Mouse (Mus musculus) CH12.LX (cell line): Measurements from ENCODE around the gene Bhlhe40. TPM values are rescaled to one million over a fixed set of nuclear protein-coding genes. Genes with fewer than 3 reads are reported as not detected.
A peak's percentile ranks its signal among the peaks of the same experiment; 100 is the strongest.

Experiments used
- DNase-seq: peaks from one replicate; pipeline ENCODE4 v3.0.0-alpha.2; 2013; ENCODE audit errors: extremely low read depth
- H3K27ac ChIP-seq: 2 replicates; pipeline ENCODE4 v1.5.1; 2012; ENCODE audit warnings: low read depth, mild to moderate bottlenecking, control low read depth, moderate library complexity; ENCODE audit not compliant: insufficient read depth
- H3K27me3 ChIP-seq: replicated peaks from 2 replicates; pipeline ENCODE3; 2012; ENCODE audit warnings: inconsistent platforms
- H3K36me3 ChIP-seq, 2 experiments: replicated peaks in 1 of 2; 2 replicates each; pipeline versions ENCODE3 to v1.6.1; 2012; ENCODE audit warnings: inconsistent platforms in 1 of 2, low read length in 1 of 2, mild to moderate bottlenecking in 1 of 2, mixed read lengths in 1 of 2, moderate library complexity in 1 of 2; ENCODE audit not compliant: control insufficient read depth in 1 of 2, insufficient read depth in 1 of 2
- H3K4me1 ChIP-seq, 2 experiments: 2 replicates each; pipeline ENCODE4 v1.6.1; 2012; ENCODE audit warnings: inconsistent platforms in 1 of 2, moderate library complexity in 1 of 2; ENCODE audit not compliant: insufficient read depth in 2 of 2, control insufficient read depth in 1 of 2
- H3K4me2 ChIP-seq: 2 replicates; pipeline ENCODE4 v1.6.1; 2012; ENCODE audit warnings: low read depth, mild to moderate bottlenecking, control low read depth; ENCODE audit not compliant: poor library complexity, insufficient read depth, severe bottlenecking
- H3K4me3 ChIP-seq, 3 experiments: fragments of 150-350 bp in 1 of 3; sonication (generic) in 1 of 3; replicated peaks in 1 of 3; 2 replicates each; pipeline versions ENCODE3 to v1.5.1; 2011 to 2012; ENCODE audit warnings: low read depth in 2 of 3, low read length in 2 of 3, mild to moderate bottlenecking in 2 of 3, moderate library complexity in 2 of 3, control low read depth in 1 of 3, improper control_type of control experiment in 1 of 3, inconsistent platforms in 1 of 3, mixed read lengths in 1 of 3; ENCODE audit not compliant: poor library complexity in 1 of 3
- H3K79me2 ChIP-seq: replicated peaks from 2 replicates; pipeline ENCODE4 v1.6.1; 2012; ENCODE audit warnings: mild to moderate bottlenecking, moderate library complexity; ENCODE audit not compliant: control insufficient read depth, poor library complexity, insufficient read depth, severe bottlenecking; ENCODE audit errors: extremely low read depth
- H3K9ac ChIP-seq: 2 replicates; pipeline ENCODE4 v1.6.1; 2012; ENCODE audit warnings: low read depth, mild to moderate bottlenecking, control low read depth, moderate library complexity; ENCODE audit not compliant: insufficient read depth
- H3K9me3 ChIP-seq: replicated peaks from 2 replicates; pipeline ENCODE3; 2012; ENCODE audit warnings: low read length, inconsistent platforms, mixed read lengths
- BHLHE40 ChIP-seq: IDR thresholded peaks from 2 replicates; pipeline ENCODE4 v1.6.1; 2011; ENCODE audit warnings: mild to moderate bottlenecking, low read depth, low read length, improper control_type of control experiment
- CHD2 ChIP-seq: IDR thresholded peaks from 2 replicates; pipeline ENCODE4 v1.6.1; 2011; ENCODE audit warnings: low read length, improper control_type of control experiment
- CTCF ChIP-seq, 2 experiments: IDR thresholded peaks in 1 of 2; conservative IDR thresholded peaks in 1 of 2; 2 replicates each; pipeline ENCODE4 v1.5.1; 2011 to 2012; ENCODE audit warnings: low read depth in 2 of 2, low read length in 2 of 2, improper control_type of control experiment in 1 of 2, inconsistent platforms in 1 of 2, mild to moderate bottlenecking in 1 of 2, moderate library complexity in 1 of 2
- E2F4 ChIP-seq: IDR thresholded peaks from 2 replicates; pipeline ENCODE4 v1.6.1; 2011; ENCODE audit warnings: low read depth, low read length, improper control_type of control experiment; ENCODE audit not compliant: insufficient replicate concordance
- ELF1 ChIP-seq: IDR thresholded peaks from 2 replicates; pipeline ENCODE4 v1.6.1; 2014; ENCODE audit warnings: low read depth, mild to moderate bottlenecking, inconsistent platforms, low read length, improper control_type of control experiment
- ETS1 ChIP-seq: conservative IDR thresholded peaks from 2 replicates; pipeline ENCODE4 v1.6.1; 2012; ENCODE audit warnings: low read depth, mild to moderate bottlenecking, inconsistent platforms, low read length, improper control_type of control experiment, moderate library complexity
- HCFC1 ChIP-seq: IDR thresholded peaks from 2 replicates; pipeline ENCODE4 v1.6.1; 2012; ENCODE audit warnings: low read depth, mild to moderate bottlenecking, inconsistent platforms, low read length, improper control_type of control experiment
- IRF4 ChIP-seq: IDR thresholded peaks from 2 replicates; pipeline ENCODE4 v1.6.1; 2014; ENCODE audit warnings: low read depth, mild to moderate bottlenecking, inconsistent platforms, low read length, improper control_type of control experiment
- JUN ChIP-seq: IDR thresholded peaks from 2 replicates; pipeline ENCODE4 v1.6.1; 2011; ENCODE audit warnings: low read depth, mild to moderate bottlenecking, low read length, improper control_type of control experiment, moderate library complexity; ENCODE audit not compliant: insufficient read depth
- JUND ChIP-seq: conservative IDR thresholded peaks from 2 replicates; pipeline ENCODE4 v1.6.1; 2011; ENCODE audit warnings: low read depth, low read length, improper control_type of control experiment
- KAT2A ChIP-seq: IDR thresholded peaks from 2 replicates; pipeline ENCODE4 v1.6.1; 2012; ENCODE audit warnings: low read length, improper control_type of control experiment, inconsistent platforms; ENCODE audit not compliant: insufficient replicate concordance
- MAFK ChIP-seq: IDR thresholded peaks from 2 replicates; pipeline ENCODE4 v1.6.1; 2011; ENCODE audit warnings: low read length, improper control_type of control experiment; ENCODE audit not compliant: insufficient replicate concordance
- MAX ChIP-seq: IDR thresholded peaks from 2 replicates; pipeline ENCODE4 v1.6.1; 2011; ENCODE audit warnings: low read length, improper control_type of control experiment
- MAZ ChIP-seq: IDR thresholded peaks from 2 replicates; pipeline ENCODE4 v1.6.1; 2012; ENCODE audit warnings: low read depth, mild to moderate bottlenecking, inconsistent platforms, low read length, improper control_type of control experiment, moderate library complexity
- MEF2A ChIP-seq: IDR thresholded peaks from 2 replicates; pipeline ENCODE4 v1.6.1; 2014; ENCODE audit warnings: low read depth, mild to moderate bottlenecking, inconsistent platforms, low read length, improper control_type of control experiment, borderline replicate concordance
- MXI1 ChIP-seq: IDR thresholded peaks from 2 replicates; pipeline ENCODE4 v1.6.1; 2011; ENCODE audit warnings: mild to moderate bottlenecking, low read depth, low read length, improper control_type of control experiment
- MYC ChIP-seq: IDR thresholded peaks from 2 replicates; pipeline ENCODE4 v1.6.1; 2011; ENCODE audit warnings: low read depth, mild to moderate bottlenecking, improper control_type of control experiment, low read length
- NELFE ChIP-seq: IDR thresholded peaks from 2 replicates; pipeline ENCODE4 v1.6.1; 2011; ENCODE audit warnings: low read depth, low read length, improper control_type of control experiment
- NRF1 ChIP-seq: IDR thresholded peaks from 2 replicates; pipeline ENCODE4 v1.6.1; 2014; ENCODE audit warnings: low read depth, mild to moderate bottlenecking, inconsistent platforms, low read length, improper control_type of control experiment, moderate library complexity
- PAX5 ChIP-seq: IDR thresholded peaks from 2 replicates; pipeline ENCODE4 v1.6.1; 2012; ENCODE audit warnings: low read length, inconsistent platforms, mixed read lengths
- POLR2A ChIP-seq: IDR thresholded peaks from 2 replicates; pipeline ENCODE4 v1.6.1; 2011; ENCODE audit warnings: low read depth, mild to moderate bottlenecking, improper control_type of control experiment, low read length
- POLR2AphosphoS2 ChIP-seq: IDR thresholded peaks from 2 replicates; pipeline ENCODE4 v1.6.1; 2011; ENCODE audit warnings: low read depth, low read length, improper control_type of control experiment
- RAD21 ChIP-seq: IDR thresholded peaks from 2 replicates; pipeline ENCODE4 v1.6.1; 2011; ENCODE audit warnings: low read depth, mild to moderate bottlenecking, low read length, improper control_type of control experiment, moderate library complexity
- RCOR1 ChIP-seq: conservative IDR thresholded peaks from 2 replicates; pipeline ENCODE4 v1.6.1; 2012; ENCODE audit warnings: low read depth, mild to moderate bottlenecking, inconsistent platforms, low read length, improper control_type of control experiment
- SIN3A ChIP-seq: IDR thresholded peaks from 2 replicates; pipeline ENCODE4 v1.6.1; 2012; ENCODE audit warnings: low read length, improper control_type of control experiment, inconsistent platforms
- SMC3 ChIP-seq: IDR thresholded peaks from 2 replicates; pipeline ENCODE4 v1.6.1; 2011; ENCODE audit warnings: low read depth, low read length, improper control_type of control experiment
- TBP ChIP-seq: conservative IDR thresholded peaks from 2 replicates; pipeline ENCODE4 v1.6.1; 2011; ENCODE audit warnings: low read depth, low read length, improper control_type of control experiment
- TCF12 ChIP-seq: IDR thresholded peaks from 2 replicates; pipeline ENCODE4 v1.6.1; 2014; ENCODE audit warnings: low read depth, mild to moderate bottlenecking, inconsistent platforms, low read length, improper control_type of control experiment
- USF2 ChIP-seq: conservative IDR thresholded peaks from 2 replicates; pipeline ENCODE4 v1.6.1; 2011; ENCODE audit warnings: low read depth, low read length, improper control_type of control experiment
- ZC3H11A ChIP-seq: IDR thresholded peaks from 2 replicates; pipeline ENCODE4 v1.6.1; 2012; ENCODE audit warnings: low read depth, mild to moderate bottlenecking, inconsistent platforms, low read length, improper control_type of control experiment
- ZKSCAN1 ChIP-seq: IDR thresholded peaks from 2 replicates; pipeline ENCODE4 v1.6.1; 2012; ENCODE audit warnings: low read depth, inconsistent platforms, low read length, improper control_type of control experiment, borderline replicate concordance
- ZMIZ1 ChIP-seq: IDR thresholded peaks from 2 replicates; pipeline ENCODE4 v1.6.1; 2012; ENCODE audit warnings: low read depth, mild to moderate bottlenecking, inconsistent platforms, low read length, improper control_type of control experiment
- ZNF384 ChIP-seq: IDR thresholded peaks from 2 replicates; pipeline ENCODE4 v1.6.1; 2012; ENCODE audit warnings: low read depth, low read length, improper control_type of control experiment, inconsistent platforms
- dilution Hi-C: fragments of 300-500 bp; cut with MboI; formaldehyde crosslinking; loops from 2 replicates; pipeline ENCODE4 v1.14.3; 2020; ENCODE audit warnings: low sequenced_read_pairs; ENCODE audit not compliant: extremely low pct_unique_long_range_greater_than_20kb, extremely low pct_ligation_motif_present
- in situ Hi-C: fragments of 300-500 bp; cut with MboI; formaldehyde crosslinking; loops from 3 replicates; pipeline ENCODE4 v1.14.3; 2019; ENCODE audit warnings: low sequenced_read_pairs, low pct_ligation_motif_present, low pct_unique_long_range_greater_than_20kb, mixed read lengths
- polyA plus RNA-seq: library from polyadenylated mRNA; unstranded; fragments of >175 nt; gene quantifications from 2 replicates; pipeline ENCODE4 v1.2.1, GENCODE M21; 2012; ENCODE audit warnings: low read depth; ENCODE audit not compliant: insufficient read length
- total RNA-seq, 2 experiments: library from RNA; depleted of rRNA; stranded (reverse); fragments of 300-350 nt in 1 of 2; fragments of >200 nt in 1 of 2; gene quantifications; 2 replicates each; pipeline ENCODE4 v1.2.3; 2012 to 2014

The Bhlhe40 gene
- total and polyA plus RNA-seq, 3 experiments = 55.4 to 130 (median 117) TPM

- in situ Hi-C loops (no loop called here), dilution Hi-C loops (no loop called here)
- Histone ChIP-seq H3K4me2 (no peak overlapping the region), H3K4me3 (no peak overlapping the region), H3K79me2 (peaks cover 5% of the 10 kb centered on the region), H3K9me3 (no peaks in the 10 kb centered on the region), H3K27me3 (no peaks in the 10 kb centered on the region), H3K36me3 (peaks cover 11 to 18% of the 10 kb centered on the region in 2 experiments), H3K9ac (no peak overlapping the region), H3K27ac (no peak overlapping the region), H3K4me1 (peaks cover 15 to 38% of the 10 kb centered on the region in 2 experiments)
- no peak for DNase-seq
- TF ChIP-seq SMC3 = no peak
- no peak for TF ChIP-seq BHLHE40
- no peak for TF ChIP-seq NRF1
- no peak for TF ChIP-seq HCFC1
- no peak for TF ChIP-seq RAD21
- TF ChIP-seq ZMIZ1 = no peak
- no peak for TF ChIP-seq ZNF384
- TF ChIP-seq SIN3A = no peak
- no peak for TF ChIP-seq MAX
- no peak for TF ChIP-seq IRF4
- no peak for TF ChIP-seq CHD2
Observed at GRCm38 (mm10) chr6:108670821-108671220, 10.4 kb downstream of the Bhlhe40 start.

- H3K9ac ChIP-seq = no peak overlapping the region
- no peak overlapping the region for H3K4me2 ChIP-seq
- no peak for DNase-seq
- no peak overlapping the region for H3K4me3 ChIP-seq
- in situ Hi-C loops = no loop called here
- no peaks in the 10 kb centered on the region for H3K79me2 ChIP-seq
- H3K27ac ChIP-seq = no peak overlapping the region
- H3K27me3 ChIP-seq = no peaks in the 10 kb centered on the region
- no peaks in the 10 kb centered on the region for H3K9me3 ChIP-seq
- dilution Hi-C loops = no loop called here
- H3K4me1 ChIP-seq = peaks cover 14 to 36% of the 10 kb centered on the region in 2 experiments
- H3K36me3 ChIP-seq = peaks cover 2 to 8% of the 10 kb centered on the region in 2 experiments
- TF ChIP-seq MXI1 (no peak), KAT2A (no peak), POLR2AphosphoS2 (no peak), CTCF (conservative IDR thresholded peaks at IDR 0.05 in 1 of 2, IDR thresholded peaks at IDR 0.05 in 1 of 2; ENCODE audit: low read depth in 2 of 2, low read length in 2 of 2) (no peak), POLR2A (no peak), ELF1 (no peak), ZMIZ1 (no peak), RCOR1 (0 out of 2 replicates have a peak, but pooled peaks have one; percentile 46), E2F4 (no peak), IRF4 (peak; percentile 83), ZNF384 (peak; percentile 80), CHD2 (peak; percentile 22; the same call in 1 of the 2 replicates), BHLHE40 (peak; percentile 39; the same call in 1 of the 2 replicates), SMC3 (no peak), MYC (0 out of 2 replicates have a peak, but pooled peaks have one; percentile 43), NELFE (no peak), ZC3H11A (no peak), SIN3A (no peak), JUN (no peak), MEF2A (no peak), MAFK (no peak), MAZ (no peak), PAX5 (no peak), USF2 (no peak), ZKSCAN1 (no peak), TBP (no peak), JUND (peak; percentile 52), MAX (no peak), NRF1 (no peak), TCF12 (no peak), ETS1 (peak; percentile 48)
Observed at GRCm38 (mm10) chr6:108672094-108672493, 11.7 kb downstream of the Bhlhe40 start.
